Mouse (Mus musculus) ES-Bruce4 (cell line): ENCODE data around the gene Spg21. TPM values are rescaled to one million over a fixed set of nuclear protein-coding genes. Genes with fewer than 3 reads are reported as not detected.

Experiments used
- H3K27ac ChIP-seq: 2 replicates; pipeline ENCODE4 v1.5.1; 2012; ENCODE audit warnings: low read length, inconsistent platforms; ENCODE audit not compliant: insufficient read depth
- H3K27me3 ChIP-seq: 2 replicates; pipeline ENCODE4 v1.6.1; 2012; ENCODE audit warnings: mild to moderate bottlenecking, low read length, inconsistent platforms; ENCODE audit not compliant: control insufficient read depth, poor library complexity, insufficient read depth, severe bottlenecking
- H3K36me3 ChIP-seq: 2 replicates; pipeline ENCODE4 v1.6.1; 2012; ENCODE audit warnings: inconsistent platforms, mild to moderate bottlenecking, low read length, moderate library complexity; ENCODE audit not compliant: control insufficient read depth, poor library complexity, insufficient read depth, severe bottlenecking
- H3K4me1 ChIP-seq: one replicate; pipeline ENCODE4 v1.8.1; 2011; ENCODE audit warnings: low read length; ENCODE audit not compliant: control insufficient read depth, insufficient read depth
- H3K4me3 ChIP-seq: 2 replicates; pipeline ENCODE4 v1.5.1; 2011; ENCODE audit warnings: low read depth, mild to moderate bottlenecking, low read length
- H3K9ac ChIP-seq: 2 replicates; pipeline ENCODE4 v1.6.1; 2012; ENCODE audit warnings: low read depth, mild to moderate bottlenecking, inconsistent platforms; ENCODE audit not compliant: poor library complexity, severe bottlenecking
- H3K9me3 ChIP-seq: replicated peaks from 2 replicates; pipeline ENCODE4 v1.6.1; 2012; ENCODE audit warnings: mild to moderate bottlenecking, low read length, inconsistent platforms; ENCODE audit not compliant: control insufficient read depth, poor library complexity, insufficient read depth, severe bottlenecking
- CTCF ChIP-seq: IDR thresholded peaks from one replicate; pipeline ENCODE4 v1.8.1; 2011; ENCODE audit warnings: low read depth, low read length
- EP300 ChIP-seq: IDR thresholded peaks from 2 replicates; pipeline ENCODE4 v1.6.1; 2011; ENCODE audit warnings: low read depth, low read length; ENCODE audit not compliant: insufficient read depth
- POLR2A ChIP-seq: IDR thresholded peaks from one replicate; pipeline ENCODE4 v1.8.1; 2011; ENCODE audit warnings: low read length; ENCODE audit not compliant: insufficient read depth
- polyA plus RNA-seq: library from polyadenylated mRNA; stranded (reverse); fragments of >200 nt; gene quantifications from 2 replicates; pipeline ENCODE4 v1.2.4, GENCODE M21; 2011; ENCODE audit warnings: low read depth; ENCODE audit not compliant: missing spikeins, insufficient read depth, insufficient read length

Spg21 gene
- polyA plus RNA-seq, 1 experiment, result 50.8 TPM

- TF ChIP-seq CTCF, result peak; percentile 94
- TF ChIP-seq POLR2A, result no peak
- TF ChIP-seq EP300, result no peak
- H3K36me3 ChIP-seq, result no peaks in the 10 kb centered on the region
- H3K4me1 ChIP-seq, result no peaks in the 10 kb centered on the region
- H3K27ac ChIP-seq, result no peak overlapping the region
- no peaks in the 10 kb centered on the region for H3K27me3 ChIP-seq
- no peak overlapping the region for H3K9ac ChIP-seq
- no peak overlapping the region for H3K4me3 ChIP-seq
- no peaks in the 10 kb centered on the region for H3K9me3 ChIP-seq
Observed at GRCm38 (mm10) chr9:65523611-65524364, 63.0 kb downstream of the Spg21 start.

- Histone ChIP-seq H3K4me3 (no peak overlapping the region), H3K9ac (no peak overlapping the region), H3K9me3 (no peaks in the 10 kb centered on the region), H3K36me3 (no peaks in the 10 kb centered on the region), H3K27me3 (no peaks in the 10 kb centered on the region), H3K4me1 (no peaks in the 10 kb centered on the region), H3K27ac (no peak overlapping the region)
- TF ChIP-seq POLR2A (no peak), CTCF (no peak)
Observed at GRCm38 (mm10) chr9:65525445-65526195, 64.9 kb downstream of the Spg21 start.

- no peak for TF ChIP-seq EP300
- no peak for TF ChIP-seq CTCF
- no peak for TF ChIP-seq POLR2A
- Histone ChIP-seq H3K4me1 (no peaks in the 10 kb centered on the region), H3K36me3 (no peaks in the 10 kb centered on the region), H3K9me3 (no peaks in the 10 kb centered on the region), H3K4me3 (no peak overlapping the region), H3K27me3 (no peaks in the 10 kb centered on the region), H3K27ac (no peak overlapping the region), H3K9ac (no peak overlapping the region)
Observed at GRCm38 (mm10) chr9:65528417-65529038, 67.8 kb downstream of the Spg21 start.

GRCm38 (mm10) chr9:65529659-65530058, 68.9 kb downstream of the Spg21 start:
- no peak overlapping the region for H3K27ac ChIP-seq
- no peaks in the 10 kb centered on the region for H3K4me1 ChIP-seq
- H3K9ac ChIP-seq, result no peak overlapping the region
- TF ChIP-seq POLR2A, result no peak
- TF ChIP-seq EP300, result no peak
- no peak for TF ChIP-seq CTCF
- H3K4me3 ChIP-seq, result no peak overlapping the region
- no peaks in the 10 kb centered on the region for H3K36me3 ChIP-seq
- no peaks in the 10 kb centered on the region for H3K27me3 ChIP-seq
- no peaks in the 10 kb centered on the region for H3K9me3 ChIP-seq

- Histone ChIP-seq H3K9me3 (no peaks in the 10 kb centered on the region), H3K4me3 (no peak overlapping the region), H3K27ac (no peak overlapping the region), H3K36me3 (no peaks in the 10 kb centered on the region), H3K27me3 (no peaks in the 10 kb centered on the region), H3K9ac (no peak overlapping the region), H3K4me1 (no peaks in the 10 kb centered on the region)
- TF ChIP-seq POLR2A, result no peak
- TF ChIP-seq CTCF, result no peak
- TF ChIP-seq EP300, result no peak
Observed at GRCm38 (mm10) chr9:65531283-65531682, 70.5 kb downstream of the Spg21 start.

- Histone ChIP-seq H3K9me3 (no peaks in the 10 kb centered on the region), H3K36me3 (no peaks in the 10 kb centered on the region), H3K27me3 (no peaks in the 10 kb centered on the region), H3K4me3 (no peak overlapping the region), H3K9ac (no peak overlapping the region), H3K4me1 (no peaks in the 10 kb centered on the region), H3K27ac (no peak overlapping the region)
- TF ChIP-seq EP300, result no peak
- TF ChIP-seq POLR2A, result no peak
- TF ChIP-seq CTCF, result no peak
Observed at GRCm38 (mm10) chr9:65532986-65533385, 72.2 kb downstream of the Spg21 start.
